Mouse (Mus musculus) brown adipose tissue, adult 24 weeks (tissue): ENCODE data around the gene Fcor. TPM values are rescaled to one million over a fixed set of nuclear protein-coding genes. Genes with fewer than 3 reads are reported as not detected.

ENCODE experiments used
- polyA plus RNA-seq: library from polyadenylated mRNA; stranded (reverse); fragments of >200 nt; gene quantifications from 2 replicates; pipeline ENCODE4 v1.2.4, GENCODE M21; 2012; ENCODE audit not compliant: missing spikeins, insufficient read depth, insufficient read length

The Fcor gene
- polyA plus RNA-seq, 1 experiment, result 321 TPM

Other genes starting within 250 kb of the Fcor start
- gene Pex11g, start 204.7 kb downstream of the Fcor start, polyA plus RNA-seq, result 11.4 and 12.6 TPM in 2 replicates
- gene Tex45, start 201.5 kb downstream of the Fcor start, polyA plus RNA-seq, result not detected in 2 replicates
- 12.6 and 13.9 TPM in 2 replicates for gene Zfp358, start 179.2 kb downstream of the Fcor start, polyA plus RNA-seq
- gene Mcoln1, start 171.9 kb downstream of the Fcor start, polyA plus RNA-seq, result 31.7 and 41.0 TPM in 2 replicates
- gene Pnpla6, start 157.0 kb downstream of the Fcor start, polyA plus RNA-seq, result 11.3 and 12.3 TPM in 2 replicates
- gene C330021F23Rik, start 104.4 kb downstream of the Fcor start, polyA plus RNA-seq, result 3.7 and 6.5 TPM in 2 replicates
- gene Camsap3, start 85.1 kb downstream of the Fcor start, polyA plus RNA-seq, result 11.3 and 14.4 TPM in 2 replicates
- gene Xab2, start 51.0 kb downstream of the Fcor start, polyA plus RNA-seq, result 11.9 and 12.2 TPM in 2 replicates
- gene Pet100, start 50.8 kb downstream of the Fcor start, polyA plus RNA-seq, result 387 and 399 TPM in 2 replicates
- not detected in 2 replicates for gene Pcp2, start 46.8 kb downstream of the Fcor start, polyA plus RNA-seq
- gene Stxbp2, start 41.4 kb downstream of the Fcor start, polyA plus RNA-seq, result 45.5 and 96.4 TPM in 2 replicates
- 212 and 269 TPM in 2 replicates for gene Retn, start 16.6 kb downstream of the Fcor start, polyA plus RNA-seq
- not detected in 2 replicates for gene Mcemp1, start 6.6 kb downstream of the Fcor start, polyA plus RNA-seq
- gene Trappc5, start 3.9 kb upstream of the Fcor start, polyA plus RNA-seq, result 13.6 and 22.3 TPM in 2 replicates
- 0.83 TPM in 1 of 2 replicates, not detected in the other for gene Fcer2a, start 21.8 kb upstream of the Fcor start, polyA plus RNA-seq
- gene Clec4g, start 48.3 kb upstream of the Fcor start, polyA plus RNA-seq, result not detected in 2 replicates
- 6.4 and 10.3 TPM in 2 replicates for gene Cd209a, start 76.6 kb upstream of the Fcor start, polyA plus RNA-seq
- not detected in 2 replicates for gene Cd209e, start 181.9 kb upstream of the Fcor start, polyA plus RNA-seq
- 4.2 and 11.0 TPM in 2 replicates for gene Cd209d, start 206.2 kb upstream of the Fcor start, polyA plus RNA-seq